Mouse (Mus musculus): ENCODE data around the gene Prss53. TPM values are rescaled to one million over a fixed set of nuclear protein-coding genes. Genes with fewer than 3 reads are reported as not detected.

Gene Prss53
- polyA plus RNA-seq, 1 experiment from 2014 or later, result 0.46 TPM

- Histone ChIP-seq H3K4me2 (ENCODE audit: low read depth) (no peak within 1 kb of the TSS), H3K27ac (ENCODE audit: low read depth, low read length) (no peak within 1 kb of the TSS), H3K9ac (ENCODE audit: low read length) (no peak within 1 kb of the TSS), H3K4me1 (ENCODE audit: control insufficient read depth, insufficient read depth, low read length) (no peaks in the 10 kb centered on the region), H3K4me3 (ENCODE audit: low read depth, low read length) (no peak within 1 kb of the TSS), H3K36me3 (ENCODE audit: control insufficient read depth, insufficient read depth, low read length) (peaks cover 3% of the 10 kb centered on the region), H3K27me3 (ENCODE audit: control insufficient read depth, insufficient read depth, low read length) (peaks cover 18% of the 10 kb centered on the region), H3K9me3 (ENCODE audit: control insufficient read depth, low read length) (no peaks in the 10 kb centered on the region)
- WGBS, result 4% methylated on average over 6 of the region's 6 CpGs
- DNase-seq (ENCODE audit: low spot score) (no peak), ATAC-seq (ENCODE audit: insufficient read depth, low FRiP score, low TSS enrichment) (no peak)
These were observed 39.2 kb upstream of the Prss53 start, which contains the start of gene Prss8 for GRCm38 (mm10) chr7:127929923-127930322. Gene Prss8, minus strand, starts transcription at chr7:127930104.

GRCm38 (mm10) chr7:127928596-127928995 lies 37.8 kb upstream of the Prss53 start:
- Histone ChIP-seq H3K4me1 (ENCODE audit: control insufficient read depth, insufficient read depth, low read length) (no peaks in the 10 kb centered on the region), H3K36me3 (ENCODE audit: control insufficient read depth, insufficient read depth, low read length) (peaks cover 3% of the 10 kb centered on the region), H3K9me3 (ENCODE audit: control insufficient read depth, low read length) (no peaks in the 10 kb centered on the region), H3K27ac (ENCODE audit: low read depth, low read length) (no peak overlapping the region), H3K27me3 (ENCODE audit: control insufficient read depth, insufficient read depth, low read length) (peaks cover 18% of the 10 kb centered on the region), H3K4me3 (ENCODE audit: low read depth, low read length) (no peak overlapping the region), H3K4me2 (ENCODE audit: low read depth) (no peak overlapping the region), H3K9ac (ENCODE audit: low read length) (no peak overlapping the region)
- ATAC-seq (ENCODE audit: insufficient read depth, low FRiP score, low TSS enrichment), result no peak
- DNase-seq (ENCODE audit: low spot score), result no peak
- WGBS, result 59% methylated on average over 5 of the region's 5 CpGs

- no peak overlapping the region for H3K9ac ChIP-seq (ENCODE audit: low read length)
- no peak overlapping the region for H3K4me3 ChIP-seq (ENCODE audit: low read depth, low read length)
- H3K9me3 ChIP-seq (ENCODE audit: control insufficient read depth, low read length), result no peaks in the 10 kb centered on the region
- peaks cover 3% of the 10 kb centered on the region for H3K36me3 ChIP-seq (ENCODE audit: control insufficient read depth, insufficient read depth, low read length)
- no peaks in the 10 kb centered on the region for H3K4me1 ChIP-seq (ENCODE audit: control insufficient read depth, insufficient read depth, low read length)
- no peak for ATAC-seq (ENCODE audit: insufficient read depth, low FRiP score, low TSS enrichment)
- no peak for DNase-seq (ENCODE audit: low spot score)
- H3K4me2 ChIP-seq (ENCODE audit: low read depth), result no peak overlapping the region
- H3K27ac ChIP-seq (ENCODE audit: low read depth, low read length), result no peak overlapping the region
- WGBS, result 88% methylated on average over 11 of the region's 11 CpGs
- H3K27me3 ChIP-seq (ENCODE audit: control insufficient read depth, insufficient read depth, low read length), result peaks cover 18% of the 10 kb centered on the region
These were observed 37.0 kb upstream of the Prss53 start for GRCm38 (mm10) chr7:127927726-127928125.

- Histone ChIP-seq H3K27me3 (ENCODE audit: control insufficient read depth, insufficient read depth, low read length) (peaks cover 18% of the 10 kb centered on the region), H3K9me3 (ENCODE audit: control insufficient read depth, low read length) (no peaks in the 10 kb centered on the region), H3K4me2 (ENCODE audit: low read depth) (no peak overlapping the region), H3K27ac (ENCODE audit: low read depth, low read length) (no peak overlapping the region), H3K4me3 (ENCODE audit: low read depth, low read length) (no peak overlapping the region), H3K4me1 (ENCODE audit: control insufficient read depth, insufficient read depth, low read length) (no peaks in the 10 kb centered on the region), H3K36me3 (ENCODE audit: control insufficient read depth, insufficient read depth, low read length) (peaks cover 3% of the 10 kb centered on the region), H3K9ac (ENCODE audit: low read length) (no peak overlapping the region)
- 87% methylated on average over 11 of the region's 11 CpGs for WGBS
- no peak for DNase-seq (ENCODE audit: low spot score)
- ATAC-seq (ENCODE audit: insufficient read depth, low FRiP score, low TSS enrichment), result no peak
These were observed 36.1 kb upstream of the Prss53 start for GRCm38 (mm10) chr7:127926846-127927245.

- Histone ChIP-seq H3K27me3 (ENCODE audit: control insufficient read depth, insufficient read depth, low read length) (peaks cover 18% of the 10 kb centered on the region), H3K4me2 (ENCODE audit: low read depth) (no peak overlapping the region), H3K36me3 (ENCODE audit: control insufficient read depth, insufficient read depth, low read length) (peaks cover 3% of the 10 kb centered on the region), H3K27ac (ENCODE audit: low read depth, low read length) (no peak overlapping the region), H3K9me3 (ENCODE audit: control insufficient read depth, low read length) (no peaks in the 10 kb centered on the region), H3K9ac (ENCODE audit: low read length) (no peak overlapping the region), H3K4me1 (ENCODE audit: control insufficient read depth, insufficient read depth, low read length) (no peaks in the 10 kb centered on the region), H3K4me3 (ENCODE audit: low read depth, low read length) (no peak overlapping the region)
- no peak for ATAC-seq (ENCODE audit: insufficient read depth, low FRiP score, low TSS enrichment)
- WGBS, result 95% methylated on average over 8 of the region's 8 CpGs
- no peak for DNase-seq (ENCODE audit: low spot score)
These were observed 35.3 kb upstream of the Prss53 start for GRCm38 (mm10) chr7:127926066-127926465.

GRCm38 (mm10) chr7:127925252-127925651 lies 34.5 kb upstream of the Prss53 start:
- Histone ChIP-seq H3K9ac (ENCODE audit: low read length) (no peak overlapping the region), H3K27ac (ENCODE audit: low read depth, low read length) (no peak overlapping the region), H3K9me3 (ENCODE audit: control insufficient read depth, low read length) (no peaks in the 10 kb centered on the region), H3K27me3 (ENCODE audit: control insufficient read depth, insufficient read depth, low read length) (peaks cover 16% of the 10 kb centered on the region), H3K4me1 (ENCODE audit: control insufficient read depth, insufficient read depth, low read length) (no peaks in the 10 kb centered on the region), H3K36me3 (ENCODE audit: control insufficient read depth, insufficient read depth, low read length) (peaks cover 3% of the 10 kb centered on the region), H3K4me3 (ENCODE audit: low read depth, low read length) (no peak overlapping the region), H3K4me2 (ENCODE audit: low read depth) (no peak overlapping the region)
- 87% methylated on average over 5 of the region's 5 CpGs for WGBS
- DNase-seq (ENCODE audit: low spot score) (no peak), ATAC-seq (ENCODE audit: insufficient read depth, low FRiP score, low TSS enrichment) (no peak)

- H3K36me3 ChIP-seq (ENCODE audit: control insufficient read depth, insufficient read depth, low read length), result peaks cover 3% of the 10 kb centered on the region
- 88% methylated on average over 5 of the region's 5 CpGs for WGBS
These were observed 32.9 kb upstream of the Prss53 start for GRCm38 (mm10) chr7:127923714-127924113.

GRCm38 (mm10) chr7:127922451-127923275 lies 31.9 kb upstream of the Prss53 start:
- Histone ChIP-seq H3K4me1 (ENCODE audit: control insufficient read depth, insufficient read depth, low read length) (no peaks in the 10 kb centered on the region), H3K27ac (ENCODE audit: low read depth, low read length) (no peak overlapping the region), H3K36me3 (ENCODE audit: control insufficient read depth, insufficient read depth, low read length) (peaks cover 3% of the 10 kb centered on the region), H3K9ac (ENCODE audit: low read length) (no peak overlapping the region), H3K4me3 (ENCODE audit: low read depth, low read length) (no peak overlapping the region), H3K27me3 (ENCODE audit: control insufficient read depth, insufficient read depth, low read length) (no peaks in the 10 kb centered on the region), H3K9me3 (ENCODE audit: control insufficient read depth, low read length) (no peaks in the 10 kb centered on the region), H3K4me2 (ENCODE audit: low read depth) (no peak overlapping the region)
- ATAC-seq (ENCODE audit: insufficient read depth, low FRiP score, low TSS enrichment), result no peak
- DNase-seq (ENCODE audit: low spot score), result no peak
- WGBS, result 86% methylated on average over 6 of the region's 6 CpGs

More at GRCm38 (mm10) chr7:127923714-127924113, 32.9 kb upstream of the Prss53 start:
- ATAC-seq (ENCODE audit: insufficient read depth, low FRiP score, low TSS enrichment), result no peak
- Histone ChIP-seq H3K4me1 (ENCODE audit: control insufficient read depth, insufficient read depth, low read length) (no peaks in the 10 kb centered on the region), H3K4me2 (ENCODE audit: low read depth) (no peak overlapping the region), H3K9me3 (ENCODE audit: control insufficient read depth, low read length) (no peaks in the 10 kb centered on the region), H3K4me3 (ENCODE audit: low read depth, low read length) (no peak overlapping the region), H3K27me3 (ENCODE audit: control insufficient read depth, insufficient read depth, low read length) (peaks cover 3% of the 10 kb centered on the region; the same call in 1 of the 2 replicates), H3K9ac (ENCODE audit: low read length) (no peak overlapping the region), H3K27ac (ENCODE audit: low read depth, low read length) (no peak overlapping the region)
- DNase-seq (ENCODE audit: low spot score), result no peak

GRCm38 (mm10) chr7:127921516-127921915 lies 30.7 kb upstream of the Prss53 start:
- DNase-seq (ENCODE audit: low spot score) (no peak), ATAC-seq (ENCODE audit: insufficient read depth, low FRiP score, low TSS enrichment) (no peak)
- Histone ChIP-seq H3K27me3 (ENCODE audit: control insufficient read depth, insufficient read depth, low read length) (no peaks in the 10 kb centered on the region), H3K9ac (ENCODE audit: low read length) (no peak overlapping the region), H3K4me3 (ENCODE audit: low read depth, low read length) (no peak overlapping the region), H3K4me1 (ENCODE audit: control insufficient read depth, insufficient read depth, low read length) (no peaks in the 10 kb centered on the region), H3K9me3 (ENCODE audit: control insufficient read depth, low read length) (no peaks in the 10 kb centered on the region), H3K36me3 (ENCODE audit: control insufficient read depth, insufficient read depth, low read length) (peaks cover 3% of the 10 kb centered on the region; the same call in 1 of the 2 replicates), H3K27ac (ENCODE audit: low read depth, low read length) (no peak overlapping the region), H3K4me2 (ENCODE audit: low read depth) (no peak overlapping the region)
- WGBS, result 70% methylated on average over 8 of the region's 8 CpGs
